Mouse (Mus musculus) limb, embryonic 14.5 days (tissue): ENCODE data around the gene Ipo9. TPM values are rescaled to one million over a fixed set of nuclear protein-coding genes. Genes with fewer than 3 reads are reported as not detected.
"Not testable (repeated sequence)": the region's sequence is repeated elsewhere in the genome, so short reads cannot be mapped to it uniquely, and the experiment has no call there.

Source experiments
- ATAC-seq: fragments of 200-750 bp; cut with Nextera tagmentation; 2 replicates; pipeline ENCODE4 v1.8.0; 2017; ENCODE audit warnings: low read depth, moderate number of reproducible peaks, moderate TSS enrichment; ENCODE audit not compliant: low FRiP score
- DNase-seq: peaks from one replicate; pipeline ENCODE4 v3.0.0-alpha.2; 2015; ENCODE audit warnings: low spot score
- H3K27ac ChIP-seq: fragments of 300-500 bp; sonication (generic); replicated peaks from 2 replicates; pipeline ENCODE4 v1.5.1; 2014; ENCODE audit warnings: low read depth, mild to moderate bottlenecking, low read length, moderate library complexity, mixed read lengths
- H3K27me3 ChIP-seq: fragments of 300-500 bp; sonication (generic); 2 replicates; pipeline ENCODE4 v1.6.1; 2014; ENCODE audit warnings: low read length, mixed read lengths; ENCODE audit not compliant: control insufficient read depth, insufficient read depth
- H3K36me3 ChIP-seq: fragments of 300-500 bp; sonication (generic); 2 replicates; pipeline ENCODE4 v1.6.1; 2014; ENCODE audit warnings: mild to moderate bottlenecking, low read length, moderate library complexity, mixed read lengths; ENCODE audit not compliant: control insufficient read depth, insufficient read depth
- H3K4me1 ChIP-seq: fragments of 300-500 bp; sonication (generic); 2 replicates; pipeline ENCODE4 v1.6.1; 2014; ENCODE audit warnings: antibody characterized with exemption, low read length, mixed read lengths; ENCODE audit not compliant: control insufficient read depth, insufficient read depth
- H3K4me2 ChIP-seq: fragments of 300-500 bp; sonication (generic); replicated peaks from 2 replicates; pipeline ENCODE4 v1.6.1; 2014; ENCODE audit warnings: low read depth, mild to moderate bottlenecking, low read length, moderate library complexity; ENCODE audit not compliant: severe bottlenecking
- H3K4me3 ChIP-seq: fragments of 300-500 bp; sonication (generic); replicated peaks from 2 replicates; pipeline ENCODE4 v1.5.1; 2014; ENCODE audit warnings: low read length
- H3K9ac ChIP-seq: fragments of 300-500 bp; sonication (generic); 2 replicates; pipeline ENCODE4 v1.6.1; 2014; ENCODE audit warnings: mild to moderate bottlenecking, low read depth, low read length, moderate library complexity; ENCODE audit not compliant: severe bottlenecking
- H3K9me3 ChIP-seq: fragments of 300-500 bp; sonication (generic); 2 replicates; pipeline ENCODE4 v1.6.1; 2016; ENCODE audit warnings: low read length; ENCODE audit not compliant: control insufficient read depth
- POLR2A ChIP-seq: fragments of 200-500 bp; IDR thresholded peaks from 2 replicates; pipeline ENCODE4 v1.8.0; 2012; ENCODE audit warnings: inconsistent platforms, mild to moderate bottlenecking, moderate library complexity, borderline replicate concordance; ENCODE audit not compliant: insufficient read depth, insufficient read length; ENCODE audit errors: extremely low read depth
- WGBS: fragments of 180-500 bp; shearing (Covaris S2); extraction: QIAGEN DNeasy Blood & Tissue Kit; methylation state at CpG from one replicate; pipeline ENCODE4 v1.1.7; 2014; 5-methylcytosine and 5-hydroxymethylcytosine counted together
- polyA plus RNA-seq, 2 experiments: library from polyadenylated mRNA; depleted of rRNA in 1 of 2; stranded (reverse) in 1 of 2; unstranded in 1 of 2; fragments of >200 nt; fragmentation: Nextera tagmentation in 1 of 2; extraction: Ambion mirVana in 1 of 2; gene quantifications; 2 replicates each; pipeline versions ENCODE4 v1.2.1 to v1.2.3; 2012 to 2014

The Ipo9 gene
- polyA plus RNA-seq, 2 experiments = 116 to 145 TPM

DNA sequence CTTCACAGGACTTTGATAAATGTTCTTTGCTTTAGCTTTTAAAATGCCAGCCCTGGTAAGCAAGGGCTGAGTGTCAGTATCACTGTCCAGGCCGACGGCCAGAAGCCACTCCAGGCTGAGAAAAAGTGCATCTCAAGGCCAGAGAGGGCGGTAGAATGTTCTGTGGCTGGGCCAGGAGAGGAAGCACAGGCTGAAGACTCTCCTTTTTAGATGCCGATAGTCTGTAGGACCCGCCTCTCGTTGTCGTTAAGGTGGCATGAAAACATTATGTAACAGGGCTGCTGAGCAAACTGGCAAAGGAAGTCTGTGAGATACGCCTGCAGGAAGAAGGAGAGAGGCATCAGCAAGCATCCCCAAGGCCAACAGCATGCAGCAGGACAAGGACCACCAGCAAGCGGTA is 45.1 kb downstream of the Ipo9 start:
- no peak overlapping the region for H3K9ac ChIP-seq
- TF ChIP-seq POLR2A = no peak
- H3K27ac ChIP-seq = no peak overlapping the region
- H3K4me2 ChIP-seq = no peak overlapping the region
- H3K4me3 ChIP-seq = no peak overlapping the region
- 86% methylated on average over 9 of the region's 9 CpGs for WGBS
- H3K9me3 ChIP-seq = no peaks in the 10 kb centered on the region
- H3K27me3 ChIP-seq = no peaks in the 10 kb centered on the region
- ATAC-seq (no peak), DNase-seq (no peak)
- H3K36me3 ChIP-seq = peaks cover 84% of the 10 kb centered on the region
- H3K4me1 ChIP-seq = no peaks in the 10 kb centered on the region

DNA sequence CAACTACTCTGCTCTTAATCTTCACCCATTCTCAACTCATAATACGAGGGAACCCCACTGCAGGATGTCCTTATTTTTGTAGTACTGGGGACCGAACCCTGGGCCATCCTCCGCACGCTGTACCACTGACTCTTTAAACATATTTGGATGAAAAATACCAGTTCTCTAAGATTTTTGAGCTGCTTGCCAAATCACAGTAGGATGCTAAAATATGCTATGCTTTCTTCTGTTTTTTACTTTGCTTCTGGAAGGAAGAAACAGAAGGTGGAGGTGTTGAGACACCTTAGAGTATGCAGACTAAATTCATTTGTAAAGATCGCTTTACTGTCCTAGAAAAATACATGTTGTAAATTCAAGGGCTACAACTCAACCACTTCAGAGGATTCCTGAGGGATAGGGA is 46.1 kb downstream of the Ipo9 start:
- Histone ChIP-seq H3K36me3 (peaks cover 74% of the 10 kb centered on the region), H3K4me3 (no peak overlapping the region), H3K4me2 (no peak overlapping the region), H3K4me1 (no peaks in the 10 kb centered on the region), H3K27me3 (no peaks in the 10 kb centered on the region), H3K9ac (no peak overlapping the region), H3K27ac (no peak overlapping the region), H3K9me3 (no peaks in the 10 kb centered on the region)
- WGBS = 96% methylated on average over 5 of the region's 5 CpGs
- DNase-seq = no peak
- ATAC-seq = no peak
- no peak for TF ChIP-seq POLR2A

DNA sequence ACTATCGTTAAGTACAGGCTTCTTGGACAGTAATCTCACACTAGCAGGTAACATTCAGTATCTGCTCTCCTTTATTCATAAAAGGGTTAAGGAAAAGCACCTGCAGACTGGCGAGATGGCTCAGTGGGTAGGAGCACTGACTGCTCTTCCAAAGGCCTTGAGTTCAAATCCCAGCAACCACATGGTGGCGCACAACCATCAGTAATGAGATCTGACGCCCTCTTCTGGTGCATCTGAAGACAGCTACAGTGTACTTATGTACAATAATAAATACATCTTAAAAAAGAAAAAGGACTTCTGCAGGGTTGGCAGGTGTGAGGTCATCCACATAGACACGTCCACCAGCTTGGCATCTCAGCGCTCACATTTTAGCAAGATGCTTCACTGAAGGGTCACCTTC is 48.7 kb downstream of the Ipo9 start:
- not testable (repeated sequence) for H3K4me1 ChIP-seq, H3K9me3 ChIP-seq, H3K4me2 ChIP-seq, H3K9ac ChIP-seq, DNase-seq, H3K27me3 ChIP-seq, H3K4me3 ChIP-seq, H3K27ac ChIP-seq, ATAC-seq
- H3K36me3 ChIP-seq = peaks cover 48% of the 10 kb centered on the region
- WGBS = 58% methylated on average over 6 of the region's 6 CpGs

DNA sequence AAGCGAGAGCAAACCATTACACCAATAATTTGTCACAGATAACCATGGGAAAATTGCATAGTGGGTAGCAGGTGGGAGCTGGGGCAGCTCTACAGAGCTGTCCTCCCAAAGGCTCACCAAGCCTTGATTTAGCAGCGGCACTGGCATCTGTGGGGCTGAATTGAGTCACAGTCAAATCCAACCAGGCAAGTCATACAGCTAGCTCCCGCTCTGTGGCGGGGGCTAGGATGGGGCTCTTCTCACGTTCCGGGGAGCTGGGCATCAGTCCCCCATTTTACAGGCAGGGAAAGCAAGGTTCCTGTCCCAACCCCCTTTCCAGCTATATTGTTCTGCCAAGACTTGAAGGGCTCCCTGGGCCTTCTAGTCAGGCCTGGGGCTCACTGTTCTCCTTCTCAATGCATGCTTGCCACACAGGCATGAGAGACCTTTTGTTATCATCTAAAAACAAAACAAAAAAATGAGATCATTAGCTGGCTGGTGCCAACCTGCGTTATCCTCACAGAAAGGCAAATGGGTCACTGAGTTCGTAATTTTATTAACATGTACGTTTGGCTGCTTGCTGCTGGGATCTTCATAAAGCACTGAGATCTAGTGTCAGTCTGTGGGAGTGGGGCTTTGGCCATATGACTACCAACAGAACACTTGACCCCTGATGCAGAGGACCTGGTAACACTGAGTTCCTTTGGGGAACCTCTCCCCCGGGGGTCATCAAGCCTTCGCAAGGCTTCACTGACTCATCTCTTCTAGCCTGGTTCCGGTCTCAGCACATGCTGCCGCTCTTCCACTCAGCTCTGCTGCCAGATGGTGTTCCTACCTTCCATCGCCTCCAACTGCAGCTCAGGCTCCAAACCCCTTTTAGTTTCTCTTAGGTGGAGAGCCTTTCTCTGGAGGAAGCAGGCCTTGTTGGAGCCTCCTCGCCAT is 50.0 kb downstream of the Ipo9 start:
- H3K36me3 ChIP-seq = peaks cover 35% of the 10 kb centered on the region
- H3K9ac ChIP-seq = no peak overlapping the region
- H3K27ac ChIP-seq = no peak overlapping the region
- DNase-seq = no peak
- H3K4me1 ChIP-seq = peaks cover under 1% of the 10 kb centered on the region; the same call in 1 of the 2 replicates
- no peak for TF ChIP-seq POLR2A
- no peak overlapping the region for H3K4me3 ChIP-seq
- H3K27me3 ChIP-seq = no peaks in the 10 kb centered on the region
- no peaks in the 10 kb centered on the region for H3K9me3 ChIP-seq
- no peak overlapping the region for H3K4me2 ChIP-seq
- no peak for ATAC-seq
- 74% methylated on average over 15 of the region's 15 CpGs for WGBS

DNA sequence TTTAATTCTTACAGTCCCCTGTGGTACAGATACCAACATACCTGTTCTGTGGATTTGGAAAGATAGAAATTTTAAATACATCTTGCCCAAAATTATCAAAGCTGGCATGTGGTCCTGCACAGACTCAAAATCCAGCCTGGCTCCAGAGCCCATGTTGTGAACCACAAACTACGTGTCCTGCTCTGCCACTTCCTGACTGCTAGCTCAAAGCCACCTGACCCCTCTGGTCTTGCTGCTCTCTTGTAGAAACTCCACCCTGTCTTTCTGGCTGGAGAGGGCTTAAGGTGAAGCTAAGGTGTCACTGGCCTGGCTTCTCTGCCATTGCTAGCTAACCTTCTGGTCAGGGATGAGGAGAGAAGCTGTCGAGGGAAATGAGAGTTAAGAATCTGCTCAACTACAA is 51.3 kb downstream of the Ipo9 start:
- H3K9ac ChIP-seq = no peak overlapping the region
- H3K36me3 ChIP-seq = peaks cover 22% of the 10 kb centered on the region
- H3K4me3 ChIP-seq = no peak overlapping the region
- no peak for DNase-seq
- 51% methylated on average over 2 of the region's 2 CpGs for WGBS
- peaks cover 7% of the 10 kb centered on the region; the same call in 1 of the 2 replicates for H3K4me1 ChIP-seq
- no peaks in the 10 kb centered on the region for H3K27me3 ChIP-seq
- no peak overlapping the region for H3K27ac ChIP-seq
- no peak for TF ChIP-seq POLR2A
- H3K9me3 ChIP-seq = no peaks in the 10 kb centered on the region
- no peak overlapping the region for H3K4me2 ChIP-seq
- ATAC-seq = no peak
